Mouse (Mus musculus): Measurements from ENCODE around the gene Epb41l2. TPM values are rescaled to one million over a fixed set of nuclear protein-coding genes. Genes with fewer than 3 reads are reported as not detected.

The Epb41l2 gene
- polyA plus RNA-seq, 1 experiment from 2014 or later: 41.8 TPM

- Histone ChIP-seq H3K4me3 (no peak overlapping the region), H3K9me3 (replicated peaks) (no peaks in the 10 kb centered on the region), H3K27ac (no peak overlapping the region), H3K36me3 (no peaks in the 10 kb centered on the region), H3K4me2 (no peak overlapping the region), H3K4me1 (replicated peaks) (peaks cover 59% of the 10 kb centered on the region), H3K9ac (no peak overlapping the region), H3K27me3 (no peaks in the 10 kb centered on the region)
- WGBS: 52% methylated on average over 5 of the region's 5 CpGs
- no peak for ATAC-seq (replicated peaks; ENCODE audit: insufficient number of reproducible peaks, insufficient read depth, low FRiP score, low read depth)
Observed at GRCm38 (mm10) chr10:25366691-25367090, 7.1 kb downstream of the Epb41l2 start.

GRCm38 (mm10) chr10:25368928-25369327 is 9.3 kb downstream of the Epb41l2 start:
- no peaks in the 10 kb centered on the region for H3K9me3 ChIP-seq (replicated peaks)
- no peak overlapping the region for H3K4me2 ChIP-seq
- H3K27me3 ChIP-seq: no peaks in the 10 kb centered on the region
- no peak overlapping the region for H3K4me3 ChIP-seq
- no peak overlapping the region for H3K27ac ChIP-seq
- WGBS: 73% methylated on average over 3 of the region's 3 CpGs
- H3K36me3 ChIP-seq: no peaks in the 10 kb centered on the region
- no peak overlapping the region for H3K9ac ChIP-seq
- no peak for ATAC-seq (replicated peaks; ENCODE audit: insufficient number of reproducible peaks, insufficient read depth, low FRiP score, low read depth)
- peaks cover 66% of the 10 kb centered on the region for H3K4me1 ChIP-seq (replicated peaks)

- H3K36me3 ChIP-seq: no peaks in the 10 kb centered on the region
- no peaks in the 10 kb centered on the region for H3K27me3 ChIP-seq
- peaks cover 68% of the 10 kb centered on the region for H3K4me1 ChIP-seq (replicated peaks)
- no peak for ATAC-seq (replicated peaks; ENCODE audit: insufficient number of reproducible peaks, insufficient read depth, low FRiP score, low read depth)
- no peak overlapping the region for H3K9ac ChIP-seq
- WGBS: 73% methylated on average over 9 of the region's 9 CpGs
- no peak overlapping the region for H3K4me3 ChIP-seq
- H3K4me2 ChIP-seq: no peak overlapping the region
- no peak overlapping the region for H3K27ac ChIP-seq
- H3K9me3 ChIP-seq (replicated peaks): no peaks in the 10 kb centered on the region
Observed at GRCm38 (mm10) chr10:25369691-25370090, 10.1 kb downstream of the Epb41l2 start.

- no peaks in the 10 kb centered on the region for H3K36me3 ChIP-seq
- H3K4me1 ChIP-seq (replicated peaks): peaks cover 52% of the 10 kb centered on the region
- H3K9ac ChIP-seq: no peak overlapping the region
- 73% methylated on average over 2 of the region's 2 CpGs for WGBS
- H3K27ac ChIP-seq: peak overlapping the region; percentile 41; the same call in 1 of the 2 replicates
- H3K9me3 ChIP-seq (replicated peaks): no peaks in the 10 kb centered on the region
- no peak for ATAC-seq (replicated peaks; ENCODE audit: insufficient number of reproducible peaks, insufficient read depth, low FRiP score, low read depth)
- H3K27me3 ChIP-seq: no peaks in the 10 kb centered on the region
- H3K4me3 ChIP-seq: no peak overlapping the region
- H3K4me2 ChIP-seq: no peak overlapping the region; the same call in 1 of the 2 replicates
Observed at GRCm38 (mm10) chr10:25371336-25371735, 11.7 kb downstream of the Epb41l2 start.

GRCm38 (mm10) chr10:25371915-25372371 is 12.3 kb downstream of the Epb41l2 start:
- ATAC-seq (replicated peaks; ENCODE audit: insufficient number of reproducible peaks, insufficient read depth, low FRiP score, low read depth): no peak
- Histone ChIP-seq H3K4me3 (no peak overlapping the region), H3K4me1 (replicated peaks) (peaks cover 47% of the 10 kb centered on the region), H3K27me3 (no peaks in the 10 kb centered on the region), H3K36me3 (no peaks in the 10 kb centered on the region), H3K27ac (peak overlapping the region; percentile 41), H3K4me2 (peak overlapping the region; percentile 12; the same call in 1 of the 2 replicates), H3K9me3 (replicated peaks) (no peaks in the 10 kb centered on the region), H3K9ac (no peak overlapping the region)
- WGBS: 14% methylated on average over 3 of the region's 3 CpGs

- no peaks in the 10 kb centered on the region for H3K27me3 ChIP-seq
Observed at GRCm38 (mm10) chr10:25372510-25373148, 13.0 kb downstream of the Epb41l2 start.

GRCm38 (mm10) chr10:25375036-25375435 is 15.4 kb downstream of the Epb41l2 start:
- H3K4me3 ChIP-seq: no peak overlapping the region
- no peak overlapping the region for H3K27ac ChIP-seq
- H3K36me3 ChIP-seq: peaks cover 7% of the 10 kb centered on the region; the same call in 1 of the 2 replicates
- H3K9me3 ChIP-seq (replicated peaks): no peaks in the 10 kb centered on the region
- no peak for ATAC-seq (replicated peaks; ENCODE audit: insufficient number of reproducible peaks, insufficient read depth, low FRiP score, low read depth)
- H3K9ac ChIP-seq: no peak overlapping the region
- H3K4me1 ChIP-seq (replicated peaks): peaks cover 37% of the 10 kb centered on the region
- no peak overlapping the region for H3K4me2 ChIP-seq
- 66% methylated on average over 4 of the region's 4 CpGs for WGBS
- H3K27me3 ChIP-seq: no peaks in the 10 kb centered on the region

More at GRCm38 (mm10) chr10:25372510-25373148, 13.0 kb downstream of the Epb41l2 start:
- ATAC-seq (replicated peaks; ENCODE audit: insufficient number of reproducible peaks, insufficient read depth, low FRiP score, low read depth): no peak
- peak overlapping the region; percentile 6; the same call in 1 of the 2 replicates for H3K4me2 ChIP-seq
- H3K36me3 ChIP-seq: no peaks in the 10 kb centered on the region
- WGBS: 38% methylated on average over 10 of the region's 10 CpGs
- peaks cover 46% of the 10 kb centered on the region for H3K4me1 ChIP-seq (replicated peaks)
- no peaks in the 10 kb centered on the region for H3K9me3 ChIP-seq (replicated peaks)
- H3K9ac ChIP-seq: no peak overlapping the region
- H3K4me3 ChIP-seq: no peak overlapping the region
- peak overlapping the region; percentile 24 for H3K27ac ChIP-seq

GRCm38 (mm10) chr10:25380746-25381481 is 21.3 kb downstream of the Epb41l2 start:
- no peak overlapping the region for H3K4me2 ChIP-seq
- no peak overlapping the region for H3K4me3 ChIP-seq
- no peaks in the 10 kb centered on the region for H3K27me3 ChIP-seq
- ATAC-seq (replicated peaks; ENCODE audit: insufficient number of reproducible peaks, insufficient read depth, low FRiP score, low read depth): no peak
- H3K36me3 ChIP-seq: peaks cover 7% of the 10 kb centered on the region; the same call in 1 of the 2 replicates
- H3K27ac ChIP-seq: no peak overlapping the region
- WGBS: 51% methylated on average over 6 of the region's 6 CpGs
- H3K4me1 ChIP-seq (replicated peaks): peaks cover 21% of the 10 kb centered on the region
- no peaks in the 10 kb centered on the region for H3K9me3 ChIP-seq (replicated peaks)
- no peak overlapping the region for H3K9ac ChIP-seq

- Histone ChIP-seq H3K9ac (no peak overlapping the region), H3K27ac (peak overlapping the region; percentile 40; the same call in 1 of the 2 replicates), H3K27me3 (no peaks in the 10 kb centered on the region), H3K4me2 (0 out of 2 replicates have a peak overlapping the region, but pooled peaks have one; percentile 6), H3K4me1 (replicated peaks) (peaks cover 31% of the 10 kb centered on the region), H3K9me3 (replicated peaks) (no peaks in the 10 kb centered on the region), H3K36me3 (peaks cover 7% of the 10 kb centered on the region; the same call in 1 of the 2 replicates), H3K4me3 (no peak overlapping the region)
- 0 out of 2 replicates have a peak, but pooled peaks have one; percentile 19 for ATAC-seq (replicated peaks; ENCODE audit: insufficient number of reproducible peaks, insufficient read depth, low FRiP score, low read depth)
- WGBS: 54% methylated on average over 10 of the region's 10 CpGs
Observed at GRCm38 (mm10) chr10:25381951-25382350, 22.4 kb downstream of the Epb41l2 start.

- H3K9ac ChIP-seq: no peak overlapping the region
- H3K27me3 ChIP-seq: no peaks in the 10 kb centered on the region
- no peak overlapping the region for H3K4me3 ChIP-seq
- peaks cover 42% of the 10 kb centered on the region for H3K4me1 ChIP-seq (replicated peaks)
- 68% methylated on average over 5 of the region's 5 CpGs for WGBS
- peaks cover 7% of the 10 kb centered on the region; the same call in 1 of the 2 replicates for H3K36me3 ChIP-seq
- no peak overlapping the region for H3K27ac ChIP-seq
- no peak for ATAC-seq (replicated peaks; ENCODE audit: insufficient number of reproducible peaks, insufficient read depth, low FRiP score, low read depth)
- no peak overlapping the region for H3K4me2 ChIP-seq
- H3K9me3 ChIP-seq (replicated peaks): no peaks in the 10 kb centered on the region
Observed at GRCm38 (mm10) chr10:25383171-25383570, 23.6 kb downstream of the Epb41l2 start.

GRCm38 (mm10) chr10:25384391-25384790 is 24.8 kb downstream of the Epb41l2 start:
- Histone ChIP-seq H3K27ac (no peak overlapping the region), H3K4me3 (no peak overlapping the region), H3K4me2 (no peak overlapping the region), H3K4me1 (replicated peaks) (peaks cover 45% of the 10 kb centered on the region), H3K9me3 (replicated peaks) (no peaks in the 10 kb centered on the region), H3K9ac (no peak overlapping the region), H3K27me3 (no peaks in the 10 kb centered on the region), H3K36me3 (peaks cover under 1% of the 10 kb centered on the region; the same call in 1 of the 2 replicates)
- ATAC-seq (replicated peaks; ENCODE audit: insufficient number of reproducible peaks, insufficient read depth, low FRiP score, low read depth): no peak
- WGBS: 87% methylated on average over 10 of the region's 10 CpGs
